Mouse (Mus musculus) midbrain, embryonic 10.5 days (tissue): ENCODE measurements at regions not wholly inside any gene's neighbourhood (a gene's known extent, or its start where the extent isn't known, plus 50 kb on each side); places are given as distances from the start of the nearest gene placed in this dataset.

Source experiments
- DNase-seq: peaks from one replicate; pipeline ENCODE4 v3.0.0-alpha.2; 2017; ENCODE audit warnings: low spot score
- H3K27ac ChIP-seq: fragments of 300-500 bp; sonication (generic); replicated peaks from 2 replicates; pipeline ENCODE4 v1.5.1; 2016; ENCODE audit warnings: mild to moderate bottlenecking
- H3K27me3 ChIP-seq: fragments of 300-500 bp; sonication (generic); 2 replicates; pipeline ENCODE4 v1.6.1; 2016; ENCODE audit warnings: low read depth, mild to moderate bottlenecking; ENCODE audit not compliant: poor library complexity, severe bottlenecking
- H3K36me3 ChIP-seq: fragments of 300-500 bp; sonication (generic); 2 replicates; pipeline ENCODE4 v1.6.1; 2016; ENCODE audit warnings: mild to moderate bottlenecking, moderate library complexity
- H3K4me1 ChIP-seq: fragments of 300-500 bp; sonication (generic); 2 replicates; pipeline ENCODE4 v1.6.1; 2016
- H3K4me3 ChIP-seq: fragments of 300-500 bp; sonication (generic); 2 replicates; pipeline ENCODE4 v1.5.1; 2016; ENCODE audit warnings: mild to moderate bottlenecking, moderate library complexity
- H3K9me3 ChIP-seq: fragments of 300-500 bp; sonication (generic); replicated peaks from 2 replicates; pipeline ENCODE4 v1.6.1; 2016; ENCODE audit warnings: mild to moderate bottlenecking
- WGBS: fragments of 180-500 bp; shearing (Covaris S2); methylation state at CpG from one replicate; pipeline ENCODE4 v1.1.7; 2016; 5-methylcytosine and 5-hydroxymethylcytosine counted together

DNA sequence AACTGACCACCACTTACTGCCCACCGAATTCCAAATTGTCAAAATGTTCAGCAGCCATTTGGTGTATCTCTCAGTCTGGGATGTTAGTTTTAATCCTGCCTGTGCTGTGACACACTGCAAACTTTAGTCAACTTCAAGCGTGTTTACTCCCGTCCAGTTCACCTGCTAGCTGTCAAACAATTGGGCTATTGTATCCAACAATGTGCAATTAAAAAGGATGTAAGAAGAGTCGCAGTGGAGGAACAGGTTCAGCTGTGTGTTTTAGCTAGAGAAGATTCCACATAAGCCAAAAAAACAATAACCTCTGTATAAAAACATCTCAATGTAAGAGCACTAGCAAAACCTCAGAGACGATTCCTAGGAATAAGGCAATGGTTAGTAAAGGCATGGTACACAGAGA, 392.7 kb upstream of the Prickle1 start:
- 84% methylated on average over 5 of the region's 5 CpGs for WGBS
- Histone ChIP-seq H3K4me3 (no peak overlapping the region), H3K36me3 (no peaks in the 10 kb centered on the region), H3K9me3 (no peaks in the 10 kb centered on the region), H3K27ac (no peak overlapping the region), H3K27me3 (no peaks in the 10 kb centered on the region), H3K4me1 (no peaks in the 10 kb centered on the region)
- no peak for DNase-seq

- H3K4me3 ChIP-seq, result no peak overlapping the region
These were observed 391.1 kb upstream of the Prickle1 start for GRCm38 (mm10) chr15:93986631-93987429.

GRCm38 (mm10) chr15:93982091-93982490, 386.4 kb upstream of the Prickle1 start:
- no peak overlapping the region for H3K27ac ChIP-seq
- no peaks in the 10 kb centered on the region for H3K9me3 ChIP-seq
- H3K4me3 ChIP-seq, result no peak overlapping the region
- DNase-seq, result no peak
- no peaks in the 10 kb centered on the region for H3K27me3 ChIP-seq
- no peaks in the 10 kb centered on the region for H3K4me1 ChIP-seq
- WGBS, result 94% methylated on average over 9 of the region's 9 CpGs
- H3K36me3 ChIP-seq, result no peaks in the 10 kb centered on the region

More at GRCm38 (mm10) chr15:93986631-93987429, 391.1 kb upstream of the Prickle1 start:
- no peaks in the 10 kb centered on the region for H3K4me1 ChIP-seq
- WGBS, result 91% methylated on average over 6 of the region's 6 CpGs
- H3K36me3 ChIP-seq, result no peaks in the 10 kb centered on the region
- H3K27me3 ChIP-seq, result no peaks in the 10 kb centered on the region
- H3K27ac ChIP-seq, result no peak overlapping the region
- no peaks in the 10 kb centered on the region for H3K9me3 ChIP-seq
- no peak for DNase-seq

- Histone ChIP-seq H3K9me3 (no peaks in the 10 kb centered on the region), H3K27ac (no peak overlapping the region), H3K36me3 (no peaks in the 10 kb centered on the region), H3K4me3 (no peak overlapping the region), H3K4me1 (no peaks in the 10 kb centered on the region), H3K27me3 (no peaks in the 10 kb centered on the region)
- DNase-seq, result no peak
- 82% methylated on average over 5 of the region's 5 CpGs for WGBS
These were observed 381.8 kb upstream of the Prickle1 start for GRCm38 (mm10) chr15:93977494-93977893.

DNA sequence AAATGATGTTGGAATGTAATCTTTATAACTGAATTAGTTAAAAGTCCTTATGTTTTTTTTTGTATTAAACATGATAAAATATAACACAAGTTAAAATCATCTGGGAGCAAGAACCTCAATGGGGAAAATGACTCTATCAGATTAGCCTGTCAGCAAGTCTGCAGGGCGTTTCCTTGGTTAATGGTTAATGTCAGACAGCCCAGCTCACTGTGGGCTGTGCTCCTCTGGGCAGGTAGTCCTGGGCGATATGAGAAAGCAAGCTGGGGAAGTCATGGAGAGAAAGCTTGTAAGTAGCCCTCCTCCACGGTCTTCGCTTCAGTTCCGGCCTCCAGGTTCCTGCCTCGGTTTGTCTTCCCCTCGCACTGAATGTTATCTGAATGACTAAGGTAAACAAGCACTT, 379.0 kb upstream of the Prickle1 start:
- Histone ChIP-seq H3K27me3 (no peaks in the 10 kb centered on the region), H3K4me3 (no peak overlapping the region), H3K27ac (no peak overlapping the region), H3K9me3 (no peaks in the 10 kb centered on the region), H3K36me3 (no peaks in the 10 kb centered on the region), H3K4me1 (no peaks in the 10 kb centered on the region)
- WGBS, result 78% methylated on average over 7 of the region's 7 CpGs
- DNase-seq, result no peak

DNA sequence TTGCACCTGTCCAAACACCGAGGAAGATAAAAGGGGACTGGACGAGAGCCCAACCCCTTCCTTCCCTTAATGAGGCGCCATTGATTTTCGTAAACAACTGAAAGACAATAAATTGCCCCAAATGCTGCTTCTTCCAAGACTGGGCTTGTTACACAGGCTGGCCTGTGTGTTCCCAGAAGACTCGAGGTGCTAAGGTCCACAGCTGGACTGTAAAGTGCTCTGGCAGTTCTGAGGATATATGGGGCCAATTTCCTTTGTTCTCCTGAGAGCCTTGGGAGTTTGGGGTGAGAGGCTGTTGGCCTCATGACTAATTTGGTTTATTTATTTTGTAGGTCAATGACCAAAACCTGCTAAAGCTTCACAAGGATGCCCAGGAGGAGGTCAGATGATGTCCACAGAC, 377.3 kb upstream of the Prickle1 start:
- Histone ChIP-seq H3K4me3 (no peak overlapping the region), H3K9me3 (no peaks in the 10 kb centered on the region), H3K27ac (no peak overlapping the region), H3K27me3 (no peaks in the 10 kb centered on the region), H3K36me3 (no peaks in the 10 kb centered on the region), H3K4me1 (no peaks in the 10 kb centered on the region)
- DNase-seq, result no peak
- 76% methylated on average over 5 of the region's 5 CpGs for WGBS

DNA sequence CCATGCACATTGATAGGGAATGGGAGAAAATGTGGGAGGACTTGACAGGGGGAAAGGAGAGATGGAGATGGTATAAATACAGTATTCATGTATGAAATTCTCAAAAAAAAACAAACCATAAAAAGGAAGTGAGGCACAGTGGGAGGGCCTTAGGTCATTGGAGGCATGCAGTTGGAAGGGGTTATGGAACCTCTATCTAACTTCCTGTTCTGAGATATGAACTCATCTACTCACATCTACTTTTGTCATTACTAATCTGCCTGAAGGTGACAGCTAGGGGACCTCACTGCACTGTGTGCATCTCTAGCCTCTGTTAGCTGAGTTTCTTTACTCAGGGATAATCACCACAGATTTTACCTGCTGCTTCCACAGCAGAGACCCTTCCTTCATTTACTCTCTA, 366.3 kb upstream of the Prickle1 start:
- DNase-seq, result no peak
- no peaks in the 10 kb centered on the region for H3K4me1 ChIP-seq
- H3K27me3 ChIP-seq, result no peaks in the 10 kb centered on the region
- no peak overlapping the region for H3K27ac ChIP-seq
- H3K36me3 ChIP-seq, result no peaks in the 10 kb centered on the region
- H3K9me3 ChIP-seq, result no peaks in the 10 kb centered on the region
- H3K4me3 ChIP-seq, result no peak overlapping the region

DNA sequence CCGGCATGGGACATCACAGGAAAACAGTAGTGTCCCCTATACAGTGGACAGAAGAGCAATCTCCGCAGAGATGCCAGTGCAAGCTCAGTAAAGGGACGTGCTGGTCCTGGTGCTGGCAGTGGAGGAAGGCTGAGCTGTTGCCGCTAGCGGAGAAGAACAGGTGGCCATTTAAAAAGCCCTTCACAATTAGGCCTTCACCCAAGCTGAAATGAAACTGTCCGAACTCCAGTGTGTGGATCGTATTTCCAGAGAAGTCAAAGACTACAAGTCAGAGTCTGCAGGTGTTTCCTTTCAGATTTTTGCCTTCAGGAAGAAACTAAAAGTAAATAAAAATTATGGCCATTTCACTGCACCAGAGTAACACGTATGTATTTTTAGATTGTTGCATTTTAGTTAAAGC, 364.2 kb upstream of the Prickle1 start:
- DNase-seq, result no peak
- WGBS, result 85% methylated on average over 8 of the region's 8 CpGs
- no peaks in the 10 kb centered on the region for H3K4me1 ChIP-seq
- H3K36me3 ChIP-seq, result no peaks in the 10 kb centered on the region
- H3K9me3 ChIP-seq, result no peaks in the 10 kb centered on the region; the same call in 1 of the 2 replicates
- H3K27ac ChIP-seq, result no peak overlapping the region
- no peaks in the 10 kb centered on the region for H3K27me3 ChIP-seq
- no peak overlapping the region for H3K4me3 ChIP-seq

- Histone ChIP-seq H3K9me3 (no peaks in the 10 kb centered on the region; the same call in 1 of the 2 replicates), H3K27ac (no peak overlapping the region), H3K36me3 (no peaks in the 10 kb centered on the region), H3K27me3 (no peaks in the 10 kb centered on the region), H3K4me1 (no peaks in the 10 kb centered on the region), H3K4me3 (no peak overlapping the region)
- WGBS, result 84% methylated on average over 1 of the region's 1 CpGs
- no peak for DNase-seq
These were observed 362.4 kb upstream of the Prickle1 start for GRCm38 (mm10) chr15:93958086-93958485.

- no peaks in the 10 kb centered on the region for H3K36me3 ChIP-seq
- no peaks in the 10 kb centered on the region; the same call in 1 of the 2 replicates for H3K9me3 ChIP-seq
- no peak overlapping the region for H3K27ac ChIP-seq
- WGBS, result 95% methylated on average over 11 of the region's 11 CpGs
- no peaks in the 10 kb centered on the region for H3K4me1 ChIP-seq
- no peaks in the 10 kb centered on the region for H3K27me3 ChIP-seq
- H3K4me3 ChIP-seq, result no peak overlapping the region
- no peak for DNase-seq
These were observed 361.1 kb upstream of the Prickle1 start for GRCm38 (mm10) chr15:93956801-93957200.

DNA sequence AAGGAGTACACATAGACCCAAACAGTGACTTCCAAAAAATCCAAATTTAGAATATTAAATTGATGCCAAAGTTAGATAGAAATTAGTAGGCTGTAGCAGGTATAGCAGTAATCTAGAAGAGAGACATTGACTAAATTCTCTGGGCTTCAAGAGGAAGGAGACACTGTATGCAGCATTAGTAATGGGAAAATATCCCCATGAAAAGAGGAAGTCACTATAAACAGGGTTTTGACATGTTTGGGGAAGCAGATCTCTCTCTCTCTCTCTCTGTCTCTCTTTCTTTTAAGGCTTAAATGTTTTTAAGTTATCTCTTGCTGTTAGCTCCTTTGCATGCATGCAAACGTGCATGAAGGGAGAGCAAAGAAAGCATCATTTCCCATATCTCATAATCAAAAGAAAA, 357.9 kb upstream of the Prickle1 start:
- WGBS, result 85% methylated on average over 1 of the region's 1 CpGs
- Histone ChIP-seq H3K4me1 (no peaks in the 10 kb centered on the region), H3K27me3 (no peaks in the 10 kb centered on the region), H3K36me3 (no peaks in the 10 kb centered on the region), H3K4me3 (no peak overlapping the region), H3K27ac (no peak overlapping the region), H3K9me3 (no peaks in the 10 kb centered on the region; the same call in 1 of the 2 replicates)
- DNase-seq, result no peak

- no peak for DNase-seq
- H3K27ac ChIP-seq, result no peak overlapping the region
- no peaks in the 10 kb centered on the region for H3K36me3 ChIP-seq
- no peak overlapping the region for H3K4me3 ChIP-seq
- no peaks in the 10 kb centered on the region for H3K9me3 ChIP-seq
- no peaks in the 10 kb centered on the region for H3K4me1 ChIP-seq
- WGBS, result 93% methylated on average over 1 of the region's 1 CpGs
- no peaks in the 10 kb centered on the region for H3K27me3 ChIP-seq
These were observed 354.8 kb upstream of the Prickle1 start for GRCm38 (mm10) chr15:93950441-93950840.

DNA sequence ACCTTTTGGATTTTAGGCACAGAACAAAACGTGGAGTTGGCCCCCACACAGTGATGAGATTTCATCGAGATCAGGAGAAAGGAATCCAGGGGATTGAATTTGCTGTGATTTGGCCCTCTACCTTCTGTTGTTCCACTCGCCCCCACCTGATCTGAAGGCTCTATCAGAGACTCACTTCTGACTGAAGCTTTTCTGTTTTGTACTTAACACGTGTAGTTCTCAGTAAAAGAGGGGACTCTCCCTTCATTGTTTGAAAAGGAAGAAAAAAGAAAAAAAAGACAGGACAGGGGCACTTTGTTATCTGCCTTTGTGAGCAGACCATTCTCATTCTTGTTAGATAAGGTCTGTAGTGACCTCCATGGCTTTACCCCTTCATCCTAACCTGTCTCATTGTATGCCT, 353.2 kb upstream of the Prickle1 start:
- no peaks in the 10 kb centered on the region for H3K27me3 ChIP-seq
- no peak overlapping the region for H3K4me3 ChIP-seq
- no peak overlapping the region for H3K27ac ChIP-seq
- 82% methylated on average over 4 of the region's 4 CpGs for WGBS
- H3K9me3 ChIP-seq, result no peaks in the 10 kb centered on the region
- no peaks in the 10 kb centered on the region for H3K4me1 ChIP-seq
- DNase-seq, result no peak
- H3K36me3 ChIP-seq, result no peaks in the 10 kb centered on the region
